Mouse (Mus musculus): ENCODE data around the gene Tmem156. TPM values are rescaled to one million over a fixed set of nuclear protein-coding genes. Genes with fewer than 3 reads are reported as not detected.

Tmem156 gene
- total and polyA plus RNA-seq, 2 experiments from 2014 or later: 0.15 to 0.19 TPM

DNA sequence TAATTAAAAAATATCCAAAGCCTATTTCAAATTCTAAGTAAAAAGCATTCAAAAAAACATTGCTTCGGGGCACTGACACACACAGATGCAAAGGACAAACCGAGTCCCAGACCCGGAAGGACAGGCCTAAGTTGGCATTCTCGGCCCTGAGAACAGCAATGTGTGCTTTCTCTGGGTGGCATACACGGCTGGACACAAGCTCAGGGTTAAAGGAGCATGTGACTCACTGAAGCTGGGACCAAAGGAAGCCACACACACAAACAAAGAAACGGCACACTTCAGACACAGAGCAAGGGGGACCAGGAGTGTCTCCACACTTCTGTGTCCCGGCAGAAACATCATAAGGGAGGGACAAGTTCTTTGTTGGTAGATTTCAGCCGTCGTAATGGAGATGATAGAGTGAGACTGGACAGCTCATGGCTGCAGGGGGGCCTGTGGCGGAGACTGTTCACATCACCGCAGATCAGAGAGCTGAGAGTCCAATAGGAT lies 48.5 kb downstream of the Tmem156 start:
- Histone ChIP-seq H3K27me3 (ENCODE audit: insufficient read depth, low read length) (no peaks in the 10 kb centered on the region), H3K4me2 (ENCODE audit: low read depth) (no peak overlapping the region), H3K4me1 (ENCODE audit: insufficient read depth) (0 out of 2 replicates have a peak, but pooled peaks cover 4% of the 10 kb centered on the region), H3K27ac (ENCODE audit: low read depth, low read length) (no peak overlapping the region), H3K36me3 (ENCODE audit: insufficient read depth) (no peaks in the 10 kb centered on the region), H3K4me3 (ENCODE audit: low read depth, low read length) (no peak overlapping the region), H3K9ac (no peak overlapping the region), H3K9me3 (ENCODE audit: low read length) (no peaks in the 10 kb centered on the region)
- TF ChIP-seq CTCF (IDR thresholded peaks at IDR 0.05; ENCODE audit: low read depth): no peak
- DNase-seq (no peak), ATAC-seq (no peak)
- WGBS: 55% methylated on average over 11 of the region's 11 CpGs

- WGBS: 67% methylated on average over 5 of the region's 5 CpGs
- 0 out of 2 replicates have a peak, but pooled peaks have one; percentile 23 for TF ChIP-seq CTCF (IDR thresholded peaks at IDR 0.05; ENCODE audit: low read depth)
- Histone ChIP-seq H3K4me3 (ENCODE audit: low read depth, low read length) (no peak overlapping the region), H3K27ac (ENCODE audit: low read depth, low read length) (no peak overlapping the region), H3K4me2 (ENCODE audit: low read depth) (no peak overlapping the region), H3K9ac (no peak overlapping the region), H3K4me1 (ENCODE audit: insufficient read depth) (peaks cover 7% of the 10 kb centered on the region; the same call in 1 of the 2 replicates), H3K36me3 (ENCODE audit: insufficient read depth) (no peaks in the 10 kb centered on the region), H3K27me3 (ENCODE audit: insufficient read depth, low read length) (no peaks in the 10 kb centered on the region), H3K9me3 (ENCODE audit: low read length) (no peaks in the 10 kb centered on the region)
- no peak for ATAC-seq
- no peak for DNase-seq
Measured at GRCm38 (mm10) chr5:65040463-65040862, 51.5 kb downstream of the Tmem156 start.

DNA sequence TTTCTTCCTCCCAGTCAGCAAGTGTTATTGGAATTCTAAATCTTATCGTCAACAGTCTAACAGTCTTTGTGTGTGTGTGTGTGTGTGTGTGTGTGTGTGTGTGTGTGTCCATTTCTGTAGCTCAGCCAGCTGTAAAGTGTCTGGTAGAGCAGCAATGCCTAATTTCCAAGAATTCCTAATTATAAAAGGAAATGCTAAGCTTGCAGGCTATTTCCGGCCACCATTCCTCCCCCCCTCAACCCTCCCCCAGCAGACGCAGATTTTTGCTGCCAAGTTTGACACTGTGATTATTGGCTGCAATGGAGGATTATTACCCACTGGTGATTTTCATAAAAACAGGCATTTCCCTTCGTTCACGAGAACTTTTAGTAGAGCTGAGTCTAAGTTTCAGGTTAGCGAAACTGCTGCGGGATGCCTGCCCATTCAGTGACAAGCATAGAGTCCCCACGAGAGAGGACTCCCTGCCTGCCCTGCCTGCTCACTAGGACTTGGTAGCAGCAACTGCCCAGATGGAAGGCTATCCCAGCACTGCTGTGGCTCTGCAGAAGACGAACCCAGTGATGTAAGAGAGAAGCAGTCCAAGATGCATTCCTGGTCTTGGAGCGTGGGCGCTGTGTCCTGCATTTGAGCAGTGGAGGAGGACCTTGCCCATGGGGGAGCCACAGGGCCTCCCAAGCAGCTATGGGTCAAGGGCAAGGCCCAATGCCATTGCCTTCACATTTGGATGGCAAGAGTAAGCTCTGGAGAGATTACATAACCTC lies 52.9 kb downstream of the Tmem156 start:
- no peak for TF ChIP-seq CTCF (IDR thresholded peaks at IDR 0.05; ENCODE audit: low read depth)
- peak overlapping the region; percentile 66 for H3K27ac ChIP-seq (ENCODE audit: low read depth, low read length)
- ATAC-seq (no peak), DNase-seq (no peak)
- WGBS: 42% methylated on average over 11 of the region's 11 CpGs
- no peak overlapping the region for H3K4me2 ChIP-seq (ENCODE audit: low read depth)
- H3K4me1 ChIP-seq (ENCODE audit: insufficient read depth): peaks cover 7% of the 10 kb centered on the region; the same call in 1 of the 2 replicates
- no peak overlapping the region for H3K9ac ChIP-seq
- H3K9me3 ChIP-seq (ENCODE audit: low read length): no peaks in the 10 kb centered on the region
- no peak overlapping the region for H3K4me3 ChIP-seq (ENCODE audit: low read depth, low read length)
- no peaks in the 10 kb centered on the region for H3K27me3 ChIP-seq (ENCODE audit: insufficient read depth, low read length)
- no peaks in the 10 kb centered on the region for H3K36me3 ChIP-seq (ENCODE audit: insufficient read depth)

- Histone ChIP-seq H3K27ac (ENCODE audit: low read depth, low read length) (no peak overlapping the region), H3K36me3 (ENCODE audit: insufficient read depth) (no peaks in the 10 kb centered on the region), H3K9me3 (ENCODE audit: low read length) (no peaks in the 10 kb centered on the region), H3K4me3 (ENCODE audit: low read depth, low read length) (no peak overlapping the region), H3K4me2 (ENCODE audit: low read depth) (no peak overlapping the region), H3K27me3 (ENCODE audit: insufficient read depth, low read length) (no peaks in the 10 kb centered on the region), H3K4me1 (ENCODE audit: insufficient read depth) (peaks cover 7% of the 10 kb centered on the region; the same call in 1 of the 2 replicates), H3K9ac (no peak overlapping the region)
- 65% methylated on average over 9 of the region's 9 CpGs for WGBS
- DNase-seq (no peak), ATAC-seq (no peak)
- no peak for TF ChIP-seq CTCF (IDR thresholded peaks at IDR 0.05; ENCODE audit: low read depth)
Measured at GRCm38 (mm10) chr5:65038305-65038704, 53.6 kb downstream of the Tmem156 start.

DNA sequence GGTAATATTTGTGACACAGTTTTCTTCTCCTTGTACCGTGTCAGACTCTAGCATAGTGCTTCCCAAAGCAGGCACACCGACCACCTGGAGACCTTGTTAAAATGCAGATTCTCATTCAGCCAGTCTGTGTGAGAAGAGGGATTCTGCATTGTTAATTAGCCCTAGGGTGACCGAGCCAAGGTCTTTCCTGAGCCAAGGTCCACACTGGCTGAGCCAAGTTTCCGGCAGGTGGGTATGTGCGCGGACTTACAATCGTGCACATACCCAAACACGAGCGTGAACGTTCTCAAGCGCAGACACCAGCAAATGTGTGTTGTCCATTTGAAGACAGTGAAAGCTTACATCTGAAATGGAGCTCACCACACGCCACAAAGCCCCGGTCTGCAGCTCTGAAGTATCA lies 55.3 kb downstream of the Tmem156 start:
- Histone ChIP-seq H3K4me3 (ENCODE audit: low read depth, low read length) (no peak overlapping the region), H3K36me3 (ENCODE audit: insufficient read depth) (no peaks in the 10 kb centered on the region), H3K27me3 (ENCODE audit: insufficient read depth, low read length) (no peaks in the 10 kb centered on the region), H3K9me3 (ENCODE audit: low read length) (no peaks in the 10 kb centered on the region), H3K27ac (ENCODE audit: low read depth, low read length) (0 out of 2 replicates have a peak overlapping the region, but pooled peaks have one; percentile 16), H3K4me1 (ENCODE audit: insufficient read depth) (peaks cover 7% of the 10 kb centered on the region; the same call in 1 of the 2 replicates), H3K4me2 (ENCODE audit: low read depth) (0 out of 2 replicates have a peak overlapping the region, but pooled peaks have one; percentile 10), H3K9ac (no peak overlapping the region)
- ATAC-seq (peak; percentile 78), DNase-seq (peak; percentile 63)
- no peak for TF ChIP-seq CTCF (IDR thresholded peaks at IDR 0.05; ENCODE audit: low read depth)
- WGBS: 24% methylated on average over 13 of the region's 13 CpGs

DNA sequence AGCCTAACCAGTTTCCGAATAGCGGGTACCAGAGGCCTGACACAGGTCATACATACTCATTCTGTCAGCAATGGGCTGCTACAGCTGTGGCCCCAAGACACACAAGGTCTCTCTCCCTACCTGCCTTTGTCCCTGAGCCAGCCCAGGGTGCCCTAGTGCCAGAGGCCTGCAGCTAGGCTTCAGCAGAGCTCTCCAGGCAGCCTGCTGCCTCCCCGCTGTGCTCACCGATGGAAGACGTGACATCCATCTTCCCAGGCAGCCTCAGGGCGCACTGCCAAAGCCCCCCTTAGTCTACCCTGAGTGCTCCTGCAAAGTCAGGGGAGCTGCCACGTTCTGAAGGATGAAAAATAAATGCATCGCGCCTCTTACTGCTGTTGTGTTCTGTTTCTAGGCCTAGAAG lies 63.9 kb downstream of the Tmem156 start:
- no peak for DNase-seq
- H3K4me1 ChIP-seq (ENCODE audit: insufficient read depth): 0 out of 2 replicates have a peak, but pooled peaks cover 2% of the 10 kb centered on the region
- 34% methylated on average over 9 of the region's 9 CpGs for WGBS
- H3K9me3 ChIP-seq (ENCODE audit: low read length): no peaks in the 10 kb centered on the region
- no peak overlapping the region for H3K4me3 ChIP-seq (ENCODE audit: low read depth, low read length)
- H3K27ac ChIP-seq (ENCODE audit: low read depth, low read length): peak overlapping the region; percentile 40; the same call in 1 of the 2 replicates
- H3K9ac ChIP-seq: peak overlapping the region; percentile 10; the same call in 1 of the 2 replicates
- TF ChIP-seq CTCF (IDR thresholded peaks at IDR 0.05; ENCODE audit: low read depth): no peak
- 0 out of 2 replicates have a peak overlapping the region, but pooled peaks have one; percentile 13 for H3K4me2 ChIP-seq (ENCODE audit: low read depth)
- peak; percentile 53; the same call in 1 of the 2 replicates for ATAC-seq
- no peaks in the 10 kb centered on the region for H3K36me3 ChIP-seq (ENCODE audit: insufficient read depth)
- H3K27me3 ChIP-seq (ENCODE audit: insufficient read depth, low read length): no peaks in the 10 kb centered on the region

GRCm38 (mm10) chr5:65026776-65027175 lies 65.2 kb downstream of the Tmem156 start:
- Histone ChIP-seq H3K4me1 (ENCODE audit: insufficient read depth) (0 out of 2 replicates have a peak, but pooled peaks cover 2% of the 10 kb centered on the region), H3K27ac (ENCODE audit: low read depth, low read length) (no peak overlapping the region), H3K4me3 (ENCODE audit: low read depth, low read length) (no peak overlapping the region), H3K4me2 (ENCODE audit: low read depth) (no peak overlapping the region), H3K27me3 (ENCODE audit: insufficient read depth, low read length) (no peaks in the 10 kb centered on the region), H3K9me3 (ENCODE audit: low read length) (no peaks in the 10 kb centered on the region), H3K9ac (no peak overlapping the region), H3K36me3 (ENCODE audit: insufficient read depth) (no peaks in the 10 kb centered on the region)
- WGBS: 48% methylated on average over 9 of the region's 9 CpGs
- ATAC-seq (no peak), DNase-seq (no peak)
- no peak for TF ChIP-seq CTCF (IDR thresholded peaks at IDR 0.05; ENCODE audit: low read depth)
